Mouse (Mus musculus) left cerebral cortex, postnatal 25 days (tissue): ENCODE measurements at regions not wholly inside any gene's neighbourhood (a gene's known extent, or its start where the extent isn't known, plus 50 kb on each side); places are given as distances from the start of the nearest gene placed in this dataset.
A peak's percentile ranks its signal among the peaks of the same experiment; 100 is the strongest.

Experiments
- DNase-seq, 2 experiments: peaks; one replicate each; pipeline ENCODE4 v3.0.0; 2022; ENCODE audit warnings: low spot score in 2 of 2, mixed read lengths in 1 of 2
- intact Hi-C: fragments of 180-260 bp; cut with DNase I; formaldehyde crosslinking; loops from one replicate; pipeline ENCODE4 v1.15.1; 2025

- peak; percentile 16 to 48 for DNase-seq
- intact Hi-C loops, result loop anchor here (2.0 to 5.0 kb wide), 2 partner anchors 153 to 543 kb away; partner anchors contain the start of gene Btg1
Observed at GRCm38 (mm10) chr10:97159831-97160575, 319.4 kb upstream of the Dcn start.

GRCm38 (mm10) chr10:97160892-97161291 lies 318.5 kb upstream of the Dcn start:
- intact Hi-C loops, result loop anchor here (2.0 to 5.0 kb wide), 2 partner anchors 152 to 544 kb away; partner anchors contain the start of gene Btg1
- no peak for DNase-seq

DNA sequence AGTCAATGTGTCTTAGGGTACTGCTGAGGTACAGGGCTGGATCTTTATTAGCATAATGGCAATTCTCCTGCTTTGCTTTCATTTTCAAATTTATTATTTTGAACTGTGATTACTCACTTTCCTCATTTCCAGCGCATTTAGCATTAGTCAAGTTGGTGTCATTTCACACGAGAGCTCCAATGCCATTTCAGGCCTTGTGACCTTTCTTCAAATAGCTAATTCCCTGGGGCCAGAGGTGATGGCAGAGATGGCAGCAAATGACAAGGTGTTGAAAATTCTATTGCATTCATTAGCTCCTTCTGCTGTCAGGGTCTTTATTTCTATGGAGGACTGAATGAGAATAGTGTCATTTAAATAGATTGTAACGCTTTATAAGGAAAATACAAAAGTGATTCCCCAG lies 300.9 kb upstream of the Dcn start:
- intact Hi-C loops, result no loop called here
- no peak for DNase-seq

DNA sequence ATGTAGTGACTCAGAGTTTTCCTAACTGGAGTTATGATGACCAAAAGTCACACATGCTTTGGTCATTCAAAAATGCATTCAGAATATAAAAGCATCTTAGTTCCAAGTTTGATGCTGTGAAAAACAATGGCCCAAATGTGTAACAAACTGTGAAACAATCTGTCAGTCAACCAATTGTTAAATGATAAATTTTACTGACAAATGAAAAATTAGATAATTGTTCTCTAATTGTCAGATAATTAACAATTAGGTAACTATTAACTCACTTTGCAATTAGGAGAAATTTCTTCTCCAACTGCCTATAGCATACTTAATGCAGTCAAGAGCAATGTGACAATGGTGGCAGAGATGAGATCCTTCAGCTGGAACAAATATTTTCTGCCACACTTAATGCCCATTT lies 289.7 kb upstream of the Dcn start:
- intact Hi-C loops, result no loop called here
- no peak for DNase-seq

- DNase-seq, result no peak
- intact Hi-C loops, result no loop called here
Observed at GRCm38 (mm10) chr10:97211238-97211695, 268.1 kb upstream of the Dcn start.

- intact Hi-C loops, result no loop called here
- no peak for DNase-seq
Observed at GRCm38 (mm10) chr10:97211785-97212398, 267.5 kb upstream of the Dcn start.

- DNase-seq, result peak; percentile 9 to 11
- intact Hi-C loops, result no loop called here
Observed at GRCm38 (mm10) chr10:97219474-97219873, 259.9 kb upstream of the Dcn start.

GRCm38 (mm10) chr10:97220431-97220830 lies 259.0 kb upstream of the Dcn start:
- intact Hi-C loops, result no loop called here
- no peak for DNase-seq

- intact Hi-C loops, result no loop called here
- DNase-seq, result no peak
Observed at GRCm38 (mm10) chr10:97235631-97236030, 243.8 kb upstream of the Dcn start.

GRCm38 (mm10) chr10:97241476-97241875 lies 237.9 kb upstream of the Dcn start:
- no peak for DNase-seq
- intact Hi-C loops, result no loop called here

GRCm38 (mm10) chr10:97245674-97246073 lies 233.7 kb upstream of the Dcn start:
- intact Hi-C loops, result no loop called here

GRCm38 (mm10) chr10:97248522-97248921 lies 230.9 kb upstream of the Dcn start:
- intact Hi-C loops, result no loop called here
- DNase-seq, result no peak

More at GRCm38 (mm10) chr10:97245674-97246073, 233.7 kb upstream of the Dcn start:
- peak in 1 of 2 experiments; percentile 14 for DNase-seq

DNA sequence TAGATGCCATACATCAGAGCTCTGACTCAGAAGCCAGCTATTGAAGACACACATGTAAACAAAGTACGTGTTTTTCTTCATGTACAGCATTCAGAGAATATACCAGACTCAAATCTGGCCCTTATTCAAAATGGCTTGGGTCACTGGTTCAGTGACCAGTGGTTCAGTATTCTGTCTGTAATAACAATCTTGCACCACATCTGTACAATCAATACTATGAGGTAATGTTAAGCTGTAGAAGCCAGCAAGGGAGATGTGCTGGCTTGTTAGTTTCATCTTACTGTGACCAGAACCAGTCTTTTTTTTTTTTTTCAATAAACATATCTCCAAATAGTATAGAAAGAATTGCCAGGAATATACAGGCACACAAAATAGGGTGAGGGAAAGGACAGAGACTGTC lies 229.6 kb upstream of the Dcn start:
- no peak for DNase-seq
- intact Hi-C loops, result no loop called here

- peak in 1 of 2 experiments; percentile 7 for DNase-seq
- intact Hi-C loops, result no loop called here
Observed at GRCm38 (mm10) chr10:97250167-97250566, 229.2 kb upstream of the Dcn start.

DNA sequence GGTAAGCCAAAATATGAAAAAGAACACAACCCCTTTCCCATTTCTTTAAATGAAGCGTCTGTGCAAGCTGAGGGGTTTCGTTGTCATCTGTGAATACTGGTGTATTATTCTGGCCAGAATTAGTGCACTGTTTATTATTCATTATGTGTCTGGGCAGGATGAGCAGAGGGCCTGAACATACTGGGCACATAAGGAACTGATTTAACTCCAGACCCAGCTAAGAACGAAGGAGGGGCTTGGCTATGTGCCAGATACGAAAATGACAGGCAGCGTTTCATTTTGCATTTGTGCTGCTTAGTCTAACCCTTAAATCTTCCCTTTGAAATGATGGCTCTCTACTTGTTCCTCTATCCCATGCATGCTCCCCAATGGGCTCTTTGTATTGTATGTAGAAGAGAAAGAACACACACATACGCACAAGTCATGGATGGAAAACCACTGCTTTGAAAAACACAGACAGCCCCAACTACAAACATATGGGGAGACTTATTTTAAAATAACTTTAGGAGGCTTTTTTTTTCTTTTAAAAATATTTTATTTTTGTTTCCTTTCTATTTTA lies 213.4 kb upstream of the Dcn start:
- no peak for DNase-seq
- intact Hi-C loops, result no loop called here

- no peak for DNase-seq
- intact Hi-C loops, result no loop called here
Observed at GRCm38 (mm10) chr10:97282416-97282815, 197.0 kb upstream of the Dcn start.

DNA sequence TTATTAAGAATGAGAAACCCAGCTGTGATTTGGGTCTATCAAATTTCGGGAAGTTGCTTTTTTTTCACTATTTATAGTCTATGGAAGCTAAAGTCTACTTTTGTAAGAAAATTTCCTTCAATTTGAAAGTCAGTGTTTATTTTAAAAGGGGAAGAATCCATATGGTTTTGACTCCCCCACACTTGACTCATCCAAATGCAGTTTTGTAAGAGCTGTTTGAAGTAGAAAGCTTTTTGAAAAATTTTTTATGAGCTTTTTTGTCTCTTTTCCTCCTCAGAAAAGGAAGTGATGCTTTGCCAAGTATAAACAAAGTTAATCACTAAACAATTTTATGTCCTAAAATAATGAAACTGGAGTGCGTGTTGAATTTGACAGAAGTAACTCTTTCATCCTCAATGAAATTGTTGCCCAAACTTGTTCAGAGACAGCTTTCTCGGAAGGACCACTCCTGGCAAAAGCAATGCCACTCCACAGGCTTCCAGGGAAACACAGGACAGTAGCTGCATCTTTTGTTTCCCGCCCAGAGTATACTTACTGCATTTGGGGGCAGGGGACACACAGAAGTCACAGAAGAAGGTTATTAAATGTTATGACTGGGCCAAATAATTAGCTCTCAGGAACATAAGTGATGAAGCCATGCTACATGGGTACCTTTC lies 196.4 kb upstream of the Dcn start:
- intact Hi-C loops, result loop anchor here (1.0 kb wide), 1 partner anchor 205 kb away; no protein-coding TSS in a partner anchor
- DNase-seq, result peak; percentile 7 to 78

- no peak for DNase-seq
- intact Hi-C loops, result no loop called here
Observed at GRCm38 (mm10) chr10:97304791-97305355, 174.5 kb upstream of the Dcn start.

DNA sequence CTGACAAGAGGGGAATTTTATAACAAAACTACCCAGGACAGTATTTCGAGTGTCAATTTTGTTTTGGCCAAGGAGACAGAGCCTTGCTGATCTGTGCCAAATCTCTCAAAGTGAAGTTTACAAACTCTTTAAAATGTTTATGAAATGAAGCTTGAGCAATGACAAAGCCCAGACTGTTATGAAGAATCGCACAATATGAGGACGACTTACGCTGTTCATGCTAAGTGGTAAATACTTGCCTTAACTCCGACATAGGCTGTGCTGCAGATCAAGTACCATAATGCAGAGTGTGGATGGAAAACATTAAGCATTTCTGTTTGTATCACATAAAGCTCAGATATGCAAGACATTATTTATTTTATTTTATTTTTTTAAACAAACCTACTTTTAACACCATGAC lies 169.8 kb upstream of the Dcn start:
- DNase-seq, result no peak

DNA sequence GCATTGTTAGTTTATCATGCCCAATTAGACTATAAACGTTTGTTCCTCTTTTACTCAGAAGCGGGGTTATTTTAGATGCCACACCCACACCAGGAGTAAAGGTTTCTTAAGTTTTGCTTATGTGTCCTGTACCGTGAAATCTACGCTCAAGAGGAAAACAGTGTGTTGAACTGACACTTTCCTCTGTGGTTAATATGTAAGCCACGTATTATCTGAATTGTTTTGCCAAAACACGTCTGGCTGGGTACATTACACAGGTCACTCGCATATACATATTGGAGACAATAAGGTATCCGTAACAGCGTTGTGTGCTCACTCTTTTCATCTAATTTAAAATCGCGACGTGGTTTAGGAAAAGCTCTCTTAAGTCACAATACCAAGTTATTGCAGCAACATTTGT lies 166.9 kb upstream of the Dcn start:
- intact Hi-C loops, result loop anchor here (2.0 kb wide), 2 partner anchors 152 to 378 kb away; no protein-coding TSS in a partner anchor
- no peak for DNase-seq

More for the DNA sequence above, 169.8 kb upstream of the Dcn start:
- intact Hi-C loops, result no loop called here
